Mouse (Mus musculus): ENCODE measurements around the gene Sapcd1.
"Not testable (repeated sequence)": the region's sequence is repeated elsewhere in the genome, so short reads cannot be mapped to it uniquely, and the experiment has no call there.

Sapcd1 gene

DNA sequence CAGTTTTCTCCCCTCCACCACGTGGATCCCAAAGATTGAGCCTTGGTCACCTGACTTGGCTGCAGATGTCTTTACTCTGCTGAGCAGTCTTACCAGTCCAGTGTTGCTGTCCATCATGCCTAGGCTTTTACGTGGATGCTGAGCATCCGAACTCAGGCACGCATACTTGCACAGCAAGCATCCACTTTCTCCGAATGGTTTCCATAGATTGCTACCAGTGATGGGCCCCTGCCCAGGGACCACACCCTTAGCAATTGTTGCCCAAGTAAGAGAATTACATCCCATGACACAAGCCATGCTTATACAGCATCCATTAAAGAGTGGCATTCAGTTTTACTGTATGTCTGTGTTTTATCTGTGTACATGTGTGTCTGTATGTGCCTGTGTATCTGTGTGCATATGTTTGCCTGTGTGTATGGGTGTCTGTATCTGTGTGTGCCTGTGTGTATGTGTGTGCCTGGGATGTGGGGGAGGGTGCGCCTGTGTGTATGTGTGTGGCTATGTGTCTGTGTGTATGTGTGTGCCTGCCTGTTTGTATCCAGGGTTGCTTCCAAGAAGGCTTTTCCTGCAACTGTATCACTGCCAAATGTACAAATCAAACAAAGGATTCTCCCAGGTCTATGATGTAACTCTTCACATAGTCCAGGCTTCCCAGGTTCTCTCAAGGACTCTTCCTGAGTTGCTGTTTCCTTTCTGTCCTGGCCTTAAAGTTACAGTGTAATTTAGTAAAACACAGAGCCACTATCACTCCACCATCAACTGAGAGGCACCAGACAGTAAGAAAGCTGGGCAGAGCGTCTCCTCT is 28.1 kb upstream of the Sapcd1 start:
- intact Hi-C loops (cut with DNase I): no loop called here

DNA sequence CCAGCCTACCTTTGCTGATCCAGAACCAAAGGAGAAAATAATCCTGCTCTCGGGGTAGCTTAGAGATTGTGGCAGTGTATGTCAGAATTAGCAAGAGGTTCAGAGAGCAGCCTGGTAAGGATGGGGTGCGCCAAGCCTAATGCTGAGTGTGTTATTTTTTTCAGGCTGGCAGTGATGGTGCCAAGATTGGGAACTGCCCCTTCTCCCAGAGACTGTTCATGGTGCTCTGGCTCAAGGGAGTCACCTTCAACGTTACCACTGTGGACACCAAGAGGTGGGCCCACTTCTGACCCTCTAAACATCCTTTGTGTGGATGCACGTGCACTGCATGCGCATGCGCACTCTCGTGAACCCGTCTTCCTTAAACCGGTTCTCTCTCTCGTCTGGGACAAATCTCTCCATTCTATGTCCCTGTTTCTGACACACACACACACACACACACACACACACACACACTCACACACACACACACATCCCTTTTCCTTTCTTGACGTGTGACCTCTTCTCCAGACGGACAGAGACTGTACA is 24.5 kb upstream of the Sapcd1 start:
- intact Hi-C loops (cut with DNase I): no loop called here

DNA sequence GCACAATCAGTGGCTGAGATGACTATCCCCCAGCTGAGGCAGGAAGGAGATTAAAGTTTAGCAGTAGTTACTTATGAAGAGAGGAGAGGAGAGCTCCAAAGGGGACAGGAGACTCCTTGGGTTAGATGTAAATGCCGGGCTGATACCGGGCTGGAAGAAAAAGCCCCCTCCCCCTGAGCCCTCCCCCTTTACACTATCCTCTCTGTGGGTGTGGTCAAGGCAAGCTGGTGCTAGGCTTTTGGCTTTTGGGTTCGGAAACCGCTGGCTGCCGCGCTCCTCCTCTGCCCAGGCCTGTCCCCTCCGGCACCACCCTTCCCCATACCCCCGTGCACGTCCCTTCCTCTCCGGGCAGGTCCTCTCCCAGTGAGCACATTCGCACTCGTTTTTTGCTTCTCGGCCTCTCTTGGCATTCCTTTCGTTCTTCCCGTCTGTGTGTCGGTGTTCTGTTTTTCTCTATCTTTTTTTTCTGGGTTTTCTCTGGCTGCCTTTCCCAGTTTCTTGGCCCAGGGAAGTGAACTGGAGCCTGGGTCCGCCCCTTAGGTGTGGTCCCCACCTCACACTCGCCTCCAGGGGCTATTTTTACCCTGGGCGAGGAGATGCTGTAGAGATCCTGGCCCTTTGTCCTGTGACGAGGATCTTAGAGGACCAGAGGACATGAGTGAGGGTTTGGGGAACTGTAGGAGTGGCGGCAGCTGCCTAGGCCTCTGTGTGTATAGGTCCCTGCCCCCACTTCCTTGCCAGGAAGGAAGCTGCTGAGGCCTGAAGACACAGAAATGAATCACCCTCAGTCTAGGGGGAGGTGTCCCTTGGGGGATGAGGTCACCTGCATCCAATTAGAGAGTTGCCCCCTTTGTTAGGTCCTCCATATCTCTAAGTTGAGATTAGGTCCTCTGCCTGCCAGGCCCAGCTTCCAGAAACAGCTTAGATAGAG is 23.6 kb upstream of the Sapcd1 start:
- intact Hi-C loops (cut with DNase I): no loop called here

GRCm38 (mm10) chr17:35050126-35050750 is 22.4 kb upstream of the Sapcd1 start:
- intact Hi-C loops (cut with DNase I): no loop called here

GRCm38 (mm10) chr17:35049561-35050016 is 21.8 kb upstream of the Sapcd1 start, which contains the start of gene Clic1:
Clic1 (plus strand) TSS chr17:35049966.
- intact Hi-C loops (cut with DNase I): no loop called here

DNA sequence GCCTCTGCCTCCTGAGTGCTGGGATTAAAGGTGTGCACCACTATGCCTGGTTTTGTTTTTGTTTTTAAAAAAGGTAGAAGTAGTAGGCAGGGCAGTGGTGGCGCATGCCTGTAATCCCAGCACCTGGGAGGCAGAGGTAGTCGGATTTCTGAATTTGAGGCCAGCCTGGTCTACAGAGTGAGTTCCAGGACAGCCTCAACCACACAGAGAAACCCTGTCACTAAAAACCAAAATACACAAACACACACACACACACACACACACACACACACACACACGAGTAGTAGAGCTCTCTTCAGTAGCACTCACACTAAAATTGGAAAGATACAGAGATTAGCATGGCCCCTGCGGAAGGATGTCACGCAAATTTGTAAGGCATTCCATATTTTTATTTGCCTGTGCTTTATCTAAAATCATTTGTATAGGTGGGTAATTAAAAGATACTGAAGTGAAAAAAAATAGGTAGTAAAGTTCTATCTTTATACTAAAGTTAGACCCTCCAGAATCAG is 21.2 kb upstream of the Sapcd1 start:
- intact Hi-C loops (cut with DNase I): no loop called here

- intact Hi-C loops (cut with DNase I): no loop called here
These were observed 20.5 kb upstream of the Sapcd1 start for GRCm38 (mm10) chr17:35048149-35048931.

- intact Hi-C loops (cut with DNase I): no loop called here
These were observed 19.9 kb upstream of the Sapcd1 start for GRCm38 (mm10) chr17:35047688-35048087.

GRCm38 (mm10) chr17:35046681-35047455 is 19.1 kb upstream of the Sapcd1 start, which contains the start of gene Msh5:
Msh5 (minus strand) TSS chr17:35046745.
- intact Hi-C loops (cut with DNase I): no loop called here

- intact Hi-C loops (cut with DNase I): no loop called here
These were observed 18.2 kb upstream of the Sapcd1 start for GRCm38 (mm10) chr17:35045807-35046680.

- intact Hi-C loops (cut with DNase I): no loop called here
These were observed 17.3 kb upstream of the Sapcd1 start for GRCm38 (mm10) chr17:35044904-35045806.

GRCm38 (mm10) chr17:35043794-35044193 is 16.0 kb upstream of the Sapcd1 start:
- intact Hi-C loops (cut with DNase I): no loop called here

DNA sequence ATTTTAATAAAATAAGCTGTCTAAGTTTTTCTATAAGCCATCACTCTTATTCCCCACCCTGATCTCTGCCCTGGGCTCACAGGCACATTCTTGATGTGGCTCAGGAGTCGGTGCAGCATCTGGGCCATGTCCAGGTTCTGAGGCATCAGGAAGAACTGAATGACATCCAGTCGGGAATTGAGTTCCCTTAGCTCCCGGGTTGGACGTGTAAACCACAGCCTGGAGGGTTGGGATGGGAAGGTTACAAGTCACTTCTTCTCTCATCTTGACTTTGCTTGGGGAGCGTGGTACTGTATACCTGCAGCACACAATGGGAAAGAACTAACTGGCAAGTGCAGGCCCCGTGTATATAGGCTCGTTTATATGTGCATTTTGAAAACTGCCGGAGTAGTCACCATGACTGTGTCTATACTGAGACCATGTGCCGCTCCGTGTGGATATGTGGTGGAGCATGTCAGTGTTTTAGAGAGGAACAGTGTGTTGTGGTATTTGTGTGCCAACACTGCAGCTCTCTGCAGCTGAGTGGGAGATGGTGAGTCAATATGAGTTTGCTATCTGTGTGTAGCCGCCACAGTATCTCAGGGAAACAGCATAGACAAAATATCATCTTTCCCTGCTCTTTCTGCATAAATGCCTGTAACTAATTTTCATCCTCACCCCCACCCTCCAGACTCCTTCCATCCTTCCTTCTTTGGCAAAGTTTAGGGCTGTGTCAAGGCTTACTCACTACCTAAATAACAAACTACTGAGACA is 11.5 kb upstream of the Sapcd1 start:
- intact Hi-C loops (cut with DNase I): no loop called here

DNA sequence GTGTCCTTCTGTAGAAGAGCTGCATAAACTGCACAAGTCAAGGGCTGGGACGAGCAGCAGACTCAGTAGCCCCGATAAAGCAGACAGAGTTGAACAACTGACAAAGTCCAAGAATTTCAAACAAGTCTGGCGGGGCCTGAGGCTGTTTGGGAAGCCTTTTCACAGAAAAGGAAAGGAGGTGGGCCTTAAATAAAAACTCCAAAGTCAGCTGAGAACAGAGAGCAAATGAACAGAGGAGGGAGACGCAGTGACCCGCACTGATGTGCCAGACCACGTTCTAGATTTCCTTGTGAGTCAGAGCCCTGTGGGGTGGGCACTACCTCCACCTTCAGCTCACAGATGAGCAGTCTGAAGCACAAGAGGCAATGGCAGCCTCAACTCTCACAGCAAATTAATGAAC is 7.1 kb upstream of the Sapcd1 start:
- intact Hi-C loops (cut with DNase I): no loop called here

DNA sequence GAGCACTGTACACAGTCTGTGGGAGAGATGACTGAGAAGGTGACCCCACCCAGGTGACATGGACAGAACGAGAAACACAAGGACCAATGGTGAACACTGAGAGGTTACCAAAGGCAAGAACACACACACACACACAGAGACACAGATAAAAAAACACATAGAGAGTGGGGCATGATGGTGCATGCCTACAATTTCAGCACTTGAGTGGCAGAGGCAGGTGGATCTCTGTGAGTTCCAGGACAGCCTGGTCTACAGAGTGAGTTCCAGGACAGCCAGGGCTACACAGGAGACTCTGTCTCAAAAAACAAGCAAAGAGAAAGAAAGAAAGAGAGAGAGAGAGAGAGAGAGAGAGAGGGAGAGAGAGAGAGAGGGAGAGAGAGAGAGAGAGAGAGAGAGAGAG is 5.9 kb upstream of the Sapcd1 start:
- intact Hi-C loops (cut with DNase I): not testable (repeated sequence)

DNA sequence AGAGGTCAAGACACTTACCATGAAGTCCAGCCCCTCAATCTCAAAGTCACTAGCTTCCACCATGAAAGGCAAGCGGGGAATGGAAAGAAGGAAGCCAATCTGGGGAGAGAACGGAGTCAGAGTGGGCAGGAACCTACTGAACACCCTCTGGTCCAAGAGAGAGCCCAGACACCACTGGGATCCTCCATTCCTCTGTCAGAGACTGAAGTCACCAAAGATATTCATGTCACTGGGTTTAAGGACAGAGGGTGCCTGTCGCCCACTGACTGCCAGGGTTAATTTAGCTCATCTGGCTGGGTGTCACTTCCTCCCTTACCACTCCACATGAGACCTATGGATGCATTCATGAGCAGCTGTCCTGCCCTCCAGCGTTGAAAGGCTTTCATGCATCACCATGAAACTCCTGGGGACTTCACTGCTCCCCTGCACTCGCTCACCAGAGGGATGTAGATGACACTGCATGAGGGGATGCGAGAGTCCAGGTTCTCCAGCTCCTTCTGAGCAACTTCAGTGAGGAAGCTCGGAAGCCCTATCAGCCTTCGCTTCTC is 4.6 kb upstream of the Sapcd1 start:
- intact Hi-C loops (cut with DNase I): no loop called here
